Mouse (Mus musculus) limb, embryonic 14.5 days (tissue): ENCODE measurements around the gene Calm3. TPM values are rescaled to one million over a fixed set of nuclear protein-coding genes. Genes with fewer than 3 reads are reported as not detected.
A peak's percentile ranks its signal among the peaks of the same experiment; 100 is the strongest.
"Not testable (repeated sequence)": the region's sequence is repeated elsewhere in the genome, so short reads cannot be mapped to it uniquely, and the experiment has no call there.

Experiments used
- ATAC-seq: fragments of 200-750 bp; cut with Nextera tagmentation; 2 replicates; pipeline ENCODE4 v1.8.0; 2017; ENCODE audit warnings: low read depth, moderate number of reproducible peaks, moderate TSS enrichment; ENCODE audit not compliant: low FRiP score
- DNase-seq: peaks from one replicate; pipeline ENCODE4 v3.0.0-alpha.2; 2015; ENCODE audit warnings: low spot score
- H3K27ac ChIP-seq: fragments of 300-500 bp; sonication (generic); replicated peaks from 2 replicates; pipeline ENCODE4 v1.5.1; 2014; ENCODE audit warnings: low read depth, mild to moderate bottlenecking, low read length, moderate library complexity, mixed read lengths
- H3K27me3 ChIP-seq: fragments of 300-500 bp; sonication (generic); 2 replicates; pipeline ENCODE4 v1.6.1; 2014; ENCODE audit warnings: low read length, mixed read lengths; ENCODE audit not compliant: control insufficient read depth, insufficient read depth
- H3K36me3 ChIP-seq: fragments of 300-500 bp; sonication (generic); 2 replicates; pipeline ENCODE4 v1.6.1; 2014; ENCODE audit warnings: mild to moderate bottlenecking, low read length, moderate library complexity, mixed read lengths; ENCODE audit not compliant: control insufficient read depth, insufficient read depth
- H3K4me1 ChIP-seq: fragments of 300-500 bp; sonication (generic); 2 replicates; pipeline ENCODE4 v1.6.1; 2014; ENCODE audit warnings: antibody characterized with exemption, low read length, mixed read lengths; ENCODE audit not compliant: control insufficient read depth, insufficient read depth
- H3K4me2 ChIP-seq: fragments of 300-500 bp; sonication (generic); replicated peaks from 2 replicates; pipeline ENCODE4 v1.6.1; 2014; ENCODE audit warnings: low read depth, mild to moderate bottlenecking, low read length, moderate library complexity; ENCODE audit not compliant: severe bottlenecking
- H3K4me3 ChIP-seq: fragments of 300-500 bp; sonication (generic); replicated peaks from 2 replicates; pipeline ENCODE4 v1.5.1; 2014; ENCODE audit warnings: low read length
- H3K9ac ChIP-seq: fragments of 300-500 bp; sonication (generic); 2 replicates; pipeline ENCODE4 v1.6.1; 2014; ENCODE audit warnings: mild to moderate bottlenecking, low read depth, low read length, moderate library complexity; ENCODE audit not compliant: severe bottlenecking
- H3K9me3 ChIP-seq: fragments of 300-500 bp; sonication (generic); 2 replicates; pipeline ENCODE4 v1.6.1; 2016; ENCODE audit warnings: low read length; ENCODE audit not compliant: control insufficient read depth
- POLR2A ChIP-seq: fragments of 200-500 bp; IDR thresholded peaks from 2 replicates; pipeline ENCODE4 v1.8.0; 2012; ENCODE audit warnings: inconsistent platforms, mild to moderate bottlenecking, moderate library complexity, borderline replicate concordance; ENCODE audit not compliant: insufficient read depth, insufficient read length; ENCODE audit errors: extremely low read depth
- WGBS: fragments of 180-500 bp; shearing (Covaris S2); extraction: QIAGEN DNeasy Blood & Tissue Kit; methylation state at CpG from one replicate; pipeline ENCODE4 v1.1.7; 2014; 5-methylcytosine and 5-hydroxymethylcytosine counted together
- polyA plus RNA-seq, 2 experiments: library from polyadenylated mRNA; depleted of rRNA in 1 of 2; stranded (reverse) in 1 of 2; unstranded in 1 of 2; fragments of >200 nt; fragmentation: Nextera tagmentation in 1 of 2; extraction: Ambion mirVana in 1 of 2; gene quantifications; 2 replicates each; pipeline versions ENCODE4 v1.2.1 to v1.2.3; 2012 to 2014

Gene Calm3
- polyA plus RNA-seq, 2 experiments: 156 to 281 TPM

DNA sequence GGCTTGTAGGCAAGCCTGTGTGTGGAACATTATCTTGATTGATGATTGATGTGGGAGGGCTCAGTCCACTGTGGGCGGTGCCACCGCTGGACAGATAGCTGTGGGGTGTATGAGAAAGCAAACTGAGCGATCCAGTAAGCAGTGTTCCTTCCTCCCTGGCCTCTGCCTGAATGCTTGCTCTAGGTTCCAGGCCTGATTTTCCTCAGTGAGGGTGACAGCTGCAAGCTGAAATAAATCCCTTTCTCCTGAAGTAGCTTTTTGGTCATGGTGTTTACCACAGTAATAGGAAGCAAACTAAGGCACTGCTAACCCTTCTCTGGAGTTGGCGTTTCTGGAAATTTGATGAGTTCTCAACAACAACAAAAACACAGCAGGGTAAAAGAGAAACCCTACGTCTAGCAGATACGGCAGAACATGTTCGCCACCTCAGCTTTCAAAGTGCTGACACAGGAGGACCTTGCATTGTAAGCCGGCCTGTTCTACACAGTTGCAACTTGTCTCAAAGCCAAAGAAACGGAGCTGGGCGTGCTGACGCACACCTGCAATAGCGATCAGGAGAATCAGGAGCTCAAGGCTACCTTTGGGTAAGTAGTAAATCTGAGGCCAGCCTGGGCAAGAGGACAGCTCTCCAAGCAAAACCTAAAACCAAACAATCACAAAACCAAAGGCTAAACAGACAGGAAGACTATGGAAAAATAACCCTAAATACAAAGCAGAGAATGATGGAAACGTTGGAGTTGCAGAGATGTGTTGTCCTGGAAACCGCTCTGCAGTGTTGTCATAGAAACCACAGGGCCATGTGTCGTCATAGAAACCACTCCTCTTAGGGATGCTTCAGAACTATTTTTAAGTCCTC, 32.7 kb upstream of the Calm3 start:
- Histone ChIP-seq H3K27ac (no peak overlapping the region), H3K36me3 (no peaks in the 10 kb centered on the region), H3K4me3 (no peak overlapping the region), H3K9me3 (no peaks in the 10 kb centered on the region), H3K27me3 (no peaks in the 10 kb centered on the region), H3K9ac (no peak overlapping the region), H3K4me1 (no peaks in the 10 kb centered on the region), H3K4me2 (no peak overlapping the region)
- no peak; the same call in 1 of the 2 replicates for ATAC-seq
- TF ChIP-seq POLR2A: no peak
- no peak for DNase-seq
- WGBS: 58% methylated on average over 15 of the region's 15 CpGs

- Histone ChIP-seq H3K4me2 (no peak overlapping the region), H3K36me3 (no peaks in the 10 kb centered on the region), H3K27ac (no peak overlapping the region), H3K9ac (no peak overlapping the region), H3K4me3 (no peak overlapping the region), H3K9me3 (no peaks in the 10 kb centered on the region), H3K4me1 (no peaks in the 10 kb centered on the region), H3K27me3 (no peaks in the 10 kb centered on the region)
- ATAC-seq (peak; percentile 29; the same call in 1 of the 2 replicates), DNase-seq (no peak)
- TF ChIP-seq POLR2A: no peak
- 78% methylated on average over 4 of the region's 4 CpGs for WGBS
These were observed 31.8 kb upstream of the Calm3 start for GRCm38 (mm10) chr7:16955712-16956111.

- H3K4me2 ChIP-seq, H3K9me3 ChIP-seq, DNase-seq, H3K4me1 ChIP-seq, H3K9ac ChIP-seq, ATAC-seq, H3K27ac ChIP-seq, H3K36me3 ChIP-seq, H3K27me3 ChIP-seq, H3K4me3 ChIP-seq: not testable (repeated sequence)
- 64% methylated on average over 2 of the region's 2 CpGs for WGBS
These were observed 29.9 kb upstream of the Calm3 start for GRCm38 (mm10) chr7:16953776-16954175.

- 23% methylated on average over 18 of the region's 18 CpGs for WGBS
- Histone ChIP-seq H3K36me3 (no peaks in the 10 kb centered on the region), H3K9me3 (no peaks in the 10 kb centered on the region), H3K4me1 (peaks cover 29% of the 10 kb centered on the region), H3K9ac (no peak overlapping the region), H3K4me2 (no peak overlapping the region), H3K27me3 (peaks cover 23% of the 10 kb centered on the region), H3K4me3 (no peak overlapping the region), H3K27ac (no peak overlapping the region)
- DNase-seq: peak; percentile 80
- no peak for TF ChIP-seq POLR2A
- peak; percentile 66 for ATAC-seq
These were observed 27.1 kb upstream of the Calm3 start for GRCm38 (mm10) chr7:16950861-16951635.
